19 mouse cellular contexts compared by ENCODE assay signal in genomic region chr2:109928791-109929190, GRCm38 (mm10). TPM values are rescaled to one million over a fixed set of nuclear protein-coding genes. Genes with fewer than 3 reads are reported as not detected.
DNase-seq lines count a peak whose midpoint lies in the region; ATAC-seq lines count a peak whose summit lies in the region.
"Had no signal": no experiment of that assay in that cellular context is flagged by ENCODE, and none has a peak within 500 bp of the region (broad histone marks: within the 10 kb centered on the region; RNA-seq: fewer than 3 reads in every experiment).

No protein-coding gene starts in this region.

- no peak overlapping the region for H3K4me3 ChIP-seq in hindbrain, embryonic 13.5 days
- H3K4me3 ChIP-seq in hindbrain, embryonic 12.5 days: no peak overlapping the region
- H3K4me3 ChIP-seq in stomach, embryonic 14.5 days (ENCODE audit: low read depth, low read length): no peak overlapping the region
- H3K4me3 ChIP-seq: embryonic facial prominence, embryonic 13.5 days; gastrocnemius, adult 2 months; limb, embryonic 12.5 days; liver, embryonic 13.5 days; myocyte had no signal

- 68% methylated on average over 4 of the region's 4 CpGs for WGBS in hindbrain, embryonic 13.5 days
- WGBS in hindbrain, embryonic 12.5 days: 61% methylated on average over 4 of the region's 4 CpGs
- WGBS in stomach, embryonic 14.5 days: 23% methylated on average over 4 of the region's 4 CpGs

- no peak for ATAC-seq in hindbrain, embryonic 13.5 days (ENCODE audit: low FRiP score)
- ATAC-seq in hindbrain, embryonic 12.5 days (ENCODE audit: low FRiP score): no peak
- peak; percentile 30; the same call in 1 of the 2 replicates for ATAC-seq in stomach, embryonic 14.5 days (ENCODE audit: insufficient number of reproducible peaks, insufficient read depth, low FRiP score, low read depth)
- ATAC-seq: forebrain, postnatal 0 days; lung, postnatal 0 days had no signal

- no peaks in the 10 kb centered on the region for H3K9me3 ChIP-seq in hindbrain, embryonic 13.5 days
- no peaks in the 10 kb centered on the region for H3K9me3 ChIP-seq in hindbrain, embryonic 12.5 days (replicated peaks)
- no peaks in the 10 kb centered on the region for H3K9me3 ChIP-seq in stomach, embryonic 14.5 days (ENCODE audit: control insufficient read depth, low read depth, low read length)
- H3K9me3 ChIP-seq: embryonic facial prominence, embryonic 13.5 days; limb, embryonic 12.5 days; liver, embryonic 13.5 days had no signal

- peaks cover 23% of the 10 kb centered on the region for H3K4me1 ChIP-seq in hindbrain, embryonic 13.5 days (replicated peaks)
- H3K4me1 ChIP-seq in hindbrain, embryonic 12.5 days: peaks cover 31% of the 10 kb centered on the region
- H3K4me1 ChIP-seq in stomach, embryonic 14.5 days (ENCODE audit: control insufficient read depth, insufficient read depth, low read length): peaks cover 38% of the 10 kb centered on the region

- no peaks in the 10 kb centered on the region for H3K36me3 ChIP-seq in hindbrain, embryonic 13.5 days
- H3K36me3 ChIP-seq in hindbrain, embryonic 12.5 days: peaks cover 8% of the 10 kb centered on the region; the same call in 1 of the 2 replicates
- H3K36me3 ChIP-seq in stomach, embryonic 14.5 days (ENCODE audit: control insufficient read depth, insufficient read depth, low read length): no peaks in the 10 kb centered on the region; the same call in 1 of the 2 replicates

- no peak overlapping the region for H3K4me2 ChIP-seq in hindbrain, embryonic 13.5 days
- H3K4me2 ChIP-seq in hindbrain, embryonic 12.5 days (replicated peaks): no peak overlapping the region
- H3K4me2 ChIP-seq in stomach, embryonic 14.5 days (replicated peaks; ENCODE audit: low read depth, low read length): 0 out of 2 replicates have a peak overlapping the region, but pooled peaks have one; percentile 1
- H3K4me2 ChIP-seq: embryonic facial prominence, embryonic 13.5 days; heart, embryonic 11.5 days; limb, embryonic 12.5 days; liver, embryonic 13.5 days had no signal

- 0 out of 2 replicates have a peak overlapping the region, but pooled peaks have one; percentile 48 for H3K27ac ChIP-seq in hindbrain, embryonic 13.5 days
- no peak overlapping the region for H3K27ac ChIP-seq in hindbrain, embryonic 12.5 days
- H3K27ac ChIP-seq in stomach, embryonic 14.5 days (ENCODE audit: low read length): no peak overlapping the region; the same call in 1 of the 2 replicates
- H3K27ac ChIP-seq: embryonic facial prominence, embryonic 13.5 days; gastrocnemius, adult 2 months; limb, embryonic 12.5 days; liver, embryonic 13.5 days had no signal

- H3K27me3 ChIP-seq in hindbrain, embryonic 13.5 days: no peaks in the 10 kb centered on the region
- H3K27me3 ChIP-seq in hindbrain, embryonic 12.5 days: no peaks in the 10 kb centered on the region
- H3K27me3 ChIP-seq in stomach, embryonic 14.5 days (ENCODE audit: control insufficient read depth, insufficient read depth, low read length): no peaks in the 10 kb centered on the region
- H3K27me3 ChIP-seq: embryonic facial prominence, embryonic 13.5 days; limb, embryonic 12.5 days; liver, embryonic 13.5 days had no signal

- DNase-seq in cerebellum, adult 11-12 months: peak; percentile 62
- peak; percentile 72 for DNase-seq in cerebellum, adult 9-11 months
- no peak for DNase-seq in gastrocnemius, adult 8-10 months (ENCODE audit: low spot score in 2 of 2)
- no peak for DNase-seq in adrenal gland, postnatal 25 days
- DNase-seq: forebrain, postnatal 0 days; gastrocnemius, adult 2 months; kidney, adult 11 months; kidney, postnatal 10 days; midbrain, embryonic 14.5 days; thymus, postnatal 14 days had no signal

- no peak overlapping the region for H3K9ac ChIP-seq in hindbrain, embryonic 13.5 days
- no peak overlapping the region for H3K9ac ChIP-seq in hindbrain, embryonic 12.5 days
- no peak overlapping the region for H3K9ac ChIP-seq in stomach, embryonic 14.5 days (replicated peaks; ENCODE audit: low read depth, low read length)
- H3K9ac ChIP-seq: embryonic facial prominence, embryonic 13.5 days; forebrain, postnatal 0 days; limb, embryonic 12.5 days; liver, embryonic 13.5 days had no signal

RNA-seq across cellular contexts. Expression of gene Lgr4, which starts 11.3 kb away (rescaled TPM):
- 9.5 and 10.5 TPM in 2 replicates for polyA plus RNA-seq in hindbrain, embryonic 13.5 days (2015; fragmentation: Nextera tagmentation; extraction: Ambion mirVana)
- 17.4 and 18.3 TPM in 2 replicates for polyA plus RNA-seq in hindbrain, embryonic 12.5 days (2016; fragmentation: Nextera tagmentation; extraction: Ambion mirVana)
- polyA plus RNA-seq in stomach, embryonic 14.5 days (2014; fragmentation: Nextera tagmentation; extraction: Ambion mirVana): 38.2 and 39.0 TPM in 2 replicates
- 10 to 100 TPM; 28.4 to 33.1 (median 32.1) TPM for total RNA-seq in gastrocnemius, adult 8-10 months (2022)
- 222 and 259 TPM in 2 replicates for total RNA-seq in adrenal gland, postnatal 25 days (2021)

RNA-seq across cellular contexts. Expression of gene Lin7c, which starts 38.1 kb away (rescaled TPM):
- 176 and 180 TPM in 2 replicates for polyA plus RNA-seq in hindbrain, embryonic 13.5 days (2015; fragmentation: Nextera tagmentation; extraction: Ambion mirVana)
- 160 and 177 TPM in 2 replicates for polyA plus RNA-seq in hindbrain, embryonic 12.5 days (2016; fragmentation: Nextera tagmentation; extraction: Ambion mirVana)
- 68.8 and 74.2 TPM in 2 replicates for polyA plus RNA-seq in stomach, embryonic 14.5 days (2014; fragmentation: Nextera tagmentation; extraction: Ambion mirVana)
- total RNA-seq in gastrocnemius, adult 8-10 months (2022): 10 to 100 TPM; 25.4 to 28.1 (median 27.6) TPM
- total RNA-seq in adrenal gland, postnatal 25 days (2021): 61.6 and 88.7 TPM in 2 replicates

Comparison
In these comparisons a context has a peak if more than half of its experiments do, and no peak if none do; other contexts are left out.
1. DNase-seq: peak in cerebellum, adult 11-12 months (single experiment) and cerebellum, adult 9-11 months (single experiment); none in gastrocnemius, adult 8-10 months (0 of 2) and adrenal gland, postnatal 25 days (single experiment).